Mouse (Mus musculus): Measurements from ENCODE around the gene Cpa5.

DNA sequence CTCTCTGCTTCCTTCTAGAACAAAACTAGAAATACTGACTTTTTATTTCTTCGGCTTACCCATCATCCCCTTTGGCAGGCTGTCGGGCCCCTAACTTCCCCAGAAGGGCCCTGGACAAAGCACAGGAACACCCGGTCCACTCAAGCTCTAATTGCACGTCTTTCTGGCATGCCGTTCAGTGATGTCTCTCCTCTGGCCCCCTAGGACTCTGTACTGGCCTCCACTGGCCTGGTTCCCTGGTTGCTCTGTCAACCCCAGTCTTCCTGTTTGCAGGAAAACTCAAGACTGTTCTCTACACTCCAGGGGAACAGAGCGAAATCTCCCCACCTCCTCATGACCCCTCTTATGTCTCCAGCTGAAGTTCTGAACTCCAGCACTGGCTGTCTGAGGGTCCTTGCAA lies 7.9 kb downstream of the Cpa5 start:
- TF ChIP-seq GATA1 (IDR thresholded peaks at IDR 0.05; ENCODE audit: borderline replicate concordance, low read length) (no peak), FLI1 (IDR thresholded peaks at IDR 0.05; ENCODE audit: low read length) (no peak)
